Mouse (Mus musculus) forebrain, embryonic 13.5 days (tissue): ENCODE results near the gene Vrtn. TPM values are rescaled to one million over a fixed set of nuclear protein-coding genes. Genes with fewer than 3 reads are reported as not detected.

Source experiments
- ATAC-seq: fragments of 200-750 bp; cut with Nextera tagmentation; 2 replicates; pipeline ENCODE4 v1.8.0; 2017
- H3K27ac ChIP-seq: fragments of 300-500 bp; sonication (generic); 2 replicates; pipeline ENCODE4 v1.5.1; 2015; ENCODE audit warnings: inconsistent platforms, mild to moderate bottlenecking, moderate library complexity
- H3K27me3 ChIP-seq: fragments of 300-500 bp; sonication (generic); 2 replicates; pipeline ENCODE4 v1.6.1; 2015; ENCODE audit warnings: mild to moderate bottlenecking, inconsistent platforms
- H3K36me3 ChIP-seq: fragments of 300-500 bp; sonication (generic); 2 replicates; pipeline ENCODE4 v1.6.1; 2015; ENCODE audit warnings: mild to moderate bottlenecking, inconsistent platforms; ENCODE audit not compliant: poor library complexity, severe bottlenecking
- H3K4me1 ChIP-seq: fragments of 300-500 bp; sonication (generic); 2 replicates; pipeline ENCODE4 v1.6.1; 2015; ENCODE audit warnings: inconsistent platforms
- H3K4me2 ChIP-seq: fragments of 300-500 bp; sonication (generic); 2 replicates; pipeline ENCODE4 v1.6.1; 2015; ENCODE audit warnings: inconsistent platforms, mild to moderate bottlenecking, moderate library complexity
- H3K4me3 ChIP-seq: fragments of 300-500 bp; sonication (generic); 2 replicates; pipeline ENCODE4 v1.5.1; 2015; ENCODE audit warnings: mild to moderate bottlenecking, inconsistent platforms
- H3K9ac ChIP-seq: fragments of 300-500 bp; sonication (generic); 2 replicates; pipeline ENCODE4 v1.6.1; 2015; ENCODE audit warnings: mild to moderate bottlenecking, inconsistent platforms
- H3K9me3 ChIP-seq: fragments of 300-500 bp; sonication (generic); replicated peaks from 2 replicates; pipeline ENCODE4 v1.6.1; 2016; ENCODE audit warnings: inconsistent platforms
- WGBS: fragments of 180-500 bp; shearing (Covaris S2); methylation state at CpG from one replicate; pipeline ENCODE4 v1.1.7; 2015; 5-methylcytosine and 5-hydroxymethylcytosine counted together
- polyA plus RNA-seq: library from polyadenylated mRNA; unstranded; fragments of >200 nt; fragmentation: Nextera tagmentation; extraction: Ambion mirVana; gene quantifications from 2 replicates; pipeline ENCODE4 v1.2.1, GENCODE M21; 2015

The Vrtn gene
- polyA plus RNA-seq, 1 experiment from 2014 or later = not detected

- 0% methylated on average over 9 of the region's 9 CpGs for WGBS
- peak; percentile 82 for ATAC-seq
- Histone ChIP-seq H3K9ac (peak overlapping the region; percentile 34; the same call in 1 of the 2 replicates), H3K4me3 (0 out of 2 replicates have a peak overlapping the region, but pooled peaks have one; percentile 9), H3K9me3 (no peaks in the 10 kb centered on the region), H3K27ac (peak overlapping the region; percentile 32; the same call in 1 of the 2 replicates), H3K27me3 (peaks cover 4% of the 10 kb centered on the region; the same call in 1 of the 2 replicates), H3K4me1 (peaks cover 14% of the 10 kb centered on the region), H3K4me2 (peak overlapping the region; percentile 49), H3K36me3 (no peaks in the 10 kb centered on the region)
Observed at GRCm38 (mm10) chr12:84625116-84625515, 15.7 kb upstream of the Vrtn start.

GRCm38 (mm10) chr12:84631867-84632266 lies 9.0 kb upstream of the Vrtn start:
- no peaks in the 10 kb centered on the region for H3K36me3 ChIP-seq
- WGBS = 77% methylated on average over 3 of the region's 3 CpGs
- H3K4me2 ChIP-seq = no peak overlapping the region
- H3K4me3 ChIP-seq = no peak overlapping the region
- no peak overlapping the region for H3K27ac ChIP-seq
- no peak overlapping the region for H3K9ac ChIP-seq
- no peaks in the 10 kb centered on the region for H3K4me1 ChIP-seq
- ATAC-seq = no peak
- no peaks in the 10 kb centered on the region for H3K9me3 ChIP-seq
- no peaks in the 10 kb centered on the region for H3K27me3 ChIP-seq

GRCm38 (mm10) chr12:84640253-84640652 lies 566 bp upstream of the Vrtn start:
- H3K27me3 ChIP-seq = peaks cover 56% of the 10 kb centered on the region

GRCm38 (mm10) chr12:84650234-84650633 lies 9.4 kb downstream of the Vrtn start:
- no peak overlapping the region for H3K9ac ChIP-seq
- WGBS = 91% methylated on average over 13 of the region's 13 CpGs
- H3K27ac ChIP-seq = no peak overlapping the region
- H3K27me3 ChIP-seq = peaks cover 11% of the 10 kb centered on the region
- H3K4me1 ChIP-seq = no peaks in the 10 kb centered on the region
- no peaks in the 10 kb centered on the region for H3K36me3 ChIP-seq
- ATAC-seq = no peak
- no peaks in the 10 kb centered on the region for H3K9me3 ChIP-seq
- no peak overlapping the region for H3K4me3 ChIP-seq
- H3K4me2 ChIP-seq = no peak overlapping the region

More at GRCm38 (mm10) chr12:84640253-84640652, 566 bp upstream of the Vrtn start:
- WGBS = 9% methylated on average over 6 of the region's 6 CpGs
- no peaks in the 10 kb centered on the region for H3K36me3 ChIP-seq
- H3K9me3 ChIP-seq = no peaks in the 10 kb centered on the region; the same call in 1 of the 2 replicates
- H3K9ac ChIP-seq = no peak overlapping the region
- H3K4me3 ChIP-seq = no peak overlapping the region
- H3K27ac ChIP-seq = no peak overlapping the region
- ATAC-seq = no peak
- no peaks in the 10 kb centered on the region; the same call in 1 of the 2 replicates for H3K4me1 ChIP-seq
- H3K4me2 ChIP-seq = no peak overlapping the region

GRCm38 (mm10) chr12:84653912-84654311 lies 13.1 kb downstream of the Vrtn start:
- H3K27me3 ChIP-seq = peaks cover 11% of the 10 kb centered on the region
- no peak overlapping the region for H3K9ac ChIP-seq
- H3K4me1 ChIP-seq = no peaks in the 10 kb centered on the region
- H3K4me2 ChIP-seq = no peak overlapping the region
- peak; percentile 53; the same call in 1 of the 2 replicates for ATAC-seq
- no peaks in the 10 kb centered on the region for H3K36me3 ChIP-seq
- WGBS = 6% methylated on average over 3 of the region's 3 CpGs
- no peaks in the 10 kb centered on the region for H3K9me3 ChIP-seq
- H3K4me3 ChIP-seq = no peak overlapping the region
- no peak overlapping the region for H3K27ac ChIP-seq

GRCm38 (mm10) chr12:84670555-84670954 lies 29.7 kb downstream of the Vrtn start:
- Histone ChIP-seq H3K36me3 (no peaks in the 10 kb centered on the region), H3K4me1 (no peaks in the 10 kb centered on the region), H3K4me2 (no peak overlapping the region), H3K27me3 (no peaks in the 10 kb centered on the region), H3K9me3 (no peaks in the 10 kb centered on the region), H3K9ac (no peak overlapping the region), H3K4me3 (no peak overlapping the region), H3K27ac (no peak overlapping the region)
- ATAC-seq = no peak
- 90% methylated on average over 3 of the region's 3 CpGs for WGBS

GRCm38 (mm10) chr12:84671646-84672045 lies 30.8 kb downstream of the Vrtn start:
- WGBS = 33% methylated on average over 10 of the region's 10 CpGs
- Histone ChIP-seq H3K9me3 (no peaks in the 10 kb centered on the region), H3K9ac (no peak overlapping the region), H3K36me3 (no peaks in the 10 kb centered on the region), H3K27me3 (no peaks in the 10 kb centered on the region), H3K4me2 (no peak overlapping the region), H3K4me3 (no peak overlapping the region), H3K27ac (no peak overlapping the region), H3K4me1 (no peaks in the 10 kb centered on the region)
- ATAC-seq = no peak

- H3K9me3 ChIP-seq = no peaks in the 10 kb centered on the region
- H3K4me2 ChIP-seq = no peak overlapping the region
- no peaks in the 10 kb centered on the region for H3K36me3 ChIP-seq
- no peak overlapping the region for H3K9ac ChIP-seq
- H3K4me3 ChIP-seq = no peak overlapping the region
- no peaks in the 10 kb centered on the region for H3K4me1 ChIP-seq
- ATAC-seq = no peak
- no peaks in the 10 kb centered on the region for H3K27me3 ChIP-seq
- H3K27ac ChIP-seq = no peak overlapping the region
- WGBS = 53% methylated on average over 14 of the region's 14 CpGs
Observed at GRCm38 (mm10) chr12:84674666-84675526, 34.1 kb downstream of the Vrtn start.

GRCm38 (mm10) chr12:84676011-84676410 lies 35.2 kb downstream of the Vrtn start:
- peaks cover 6% of the 10 kb centered on the region; the same call in 1 of the 2 replicates for H3K27me3 ChIP-seq
- no peak overlapping the region for H3K9ac ChIP-seq
- H3K36me3 ChIP-seq = no peaks in the 10 kb centered on the region
- H3K27ac ChIP-seq = no peak overlapping the region
- no peak for ATAC-seq
- H3K9me3 ChIP-seq = no peaks in the 10 kb centered on the region
- no peak overlapping the region for H3K4me2 ChIP-seq
- WGBS = 78% methylated on average over 3 of the region's 3 CpGs
- no peak overlapping the region for H3K4me3 ChIP-seq
- H3K4me1 ChIP-seq = no peaks in the 10 kb centered on the region

- Histone ChIP-seq H3K4me2 (no peak overlapping the region), H3K9me3 (no peaks in the 10 kb centered on the region), H3K4me1 (no peaks in the 10 kb centered on the region), H3K27ac (no peak overlapping the region), H3K4me3 (no peak overlapping the region), H3K9ac (no peak overlapping the region), H3K36me3 (no peaks in the 10 kb centered on the region), H3K27me3 (peaks cover 6% of the 10 kb centered on the region; the same call in 1 of the 2 replicates)
- 66% methylated on average over 7 of the region's 7 CpGs for WGBS
- ATAC-seq = no peak
Observed at GRCm38 (mm10) chr12:84684569-84684968, 43.8 kb downstream of the Vrtn start.

- Histone ChIP-seq H3K9me3 (no peaks in the 10 kb centered on the region), H3K4me3 (no peak overlapping the region), H3K36me3 (no peaks in the 10 kb centered on the region), H3K4me2 (no peak overlapping the region), H3K9ac (no peak overlapping the region), H3K4me1 (no peaks in the 10 kb centered on the region), H3K27me3 (no peaks in the 10 kb centered on the region), H3K27ac (no peak overlapping the region)
- no peak for ATAC-seq
- WGBS = 14% methylated on average over 4 of the region's 4 CpGs
Observed at GRCm38 (mm10) chr12:84686176-84686575, 45.4 kb downstream of the Vrtn start.

GRCm38 (mm10) chr12:84687531-84687930 lies 46.7 kb downstream of the Vrtn start:
- no peaks in the 10 kb centered on the region for H3K36me3 ChIP-seq
- 85% methylated on average over 4 of the region's 4 CpGs for WGBS
- no peaks in the 10 kb centered on the region for H3K27me3 ChIP-seq
- no peaks in the 10 kb centered on the region for H3K4me1 ChIP-seq
- ATAC-seq = no peak
- no peak overlapping the region for H3K4me2 ChIP-seq
- no peak overlapping the region for H3K4me3 ChIP-seq
- no peak overlapping the region for H3K9ac ChIP-seq
- no peaks in the 10 kb centered on the region for H3K9me3 ChIP-seq
- H3K27ac ChIP-seq = no peak overlapping the region
